Mouse (Mus musculus) CH12.LX (cell line): ENCODE data around the gene Fndc9.

Experiments used
- EP300 ChIP-seq: IDR thresholded peaks from 2 replicates; pipeline ENCODE4 v1.6.1; 2011; ENCODE audit warnings: low read length, improper control_type of control experiment
- POLR2A ChIP-seq: IDR thresholded peaks from 2 replicates; pipeline ENCODE4 v1.6.1; 2011; ENCODE audit warnings: low read depth, mild to moderate bottlenecking, improper control_type of control experiment, low read length
- TCF12 ChIP-seq: IDR thresholded peaks from 2 replicates; pipeline ENCODE4 v1.6.1; 2014; ENCODE audit warnings: low read depth, mild to moderate bottlenecking, inconsistent platforms, low read length, improper control_type of control experiment

- no peak for TF ChIP-seq POLR2A
- no peak for TF ChIP-seq EP300
- no peak for TF ChIP-seq TCF12
Observed at GRCm38 (mm10) chr11:46225345-46225744, 10.0 kb upstream of the Fndc9 start.
